Mouse (Mus musculus) c-Kit-negative CD71-positive TER-119-positive erythroid progenitor cells, embryonic 14.5 days (primary cell): ENCODE results near the gene Blm.
A peak's percentile ranks its signal among the peaks of the same experiment; 100 is the strongest.

Experiments used
- DNase-seq: peaks from one replicate; pipeline ENCODE4 v3.0.0-alpha.2; 2013; ENCODE audit warnings: low read depth, low spot score

Gene Blm

GRCm38 (mm10) chr7:80464831-80465230 is 70.1 kb downstream of the Blm start:
- no peak for DNase-seq

- no peak for DNase-seq
Observed at GRCm38 (mm10) chr7:80461891-80462290, 73.0 kb downstream of the Blm start.

GRCm38 (mm10) chr7:80460892-80461291 is 74.0 kb downstream of the Blm start:
- no peak for DNase-seq

- no peak for DNase-seq
Observed at GRCm38 (mm10) chr7:80460199-80460598, 74.7 kb downstream of the Blm start.

GRCm38 (mm10) chr7:80457831-80458343 is 77.0 kb downstream of the Blm start:
- no peak for DNase-seq

- no peak for DNase-seq
Observed at GRCm38 (mm10) chr7:80457241-80457640, 77.7 kb downstream of the Blm start.

- no peak for DNase-seq
Observed at GRCm38 (mm10) chr7:80456327-80456726, 78.6 kb downstream of the Blm start.

GRCm38 (mm10) chr7:80455505-80456160 is 79.3 kb downstream of the Blm start:
- DNase-seq = no peak

GRCm38 (mm10) chr7:80454786-80455185 is 80.1 kb downstream of the Blm start:
- no peak for DNase-seq

- DNase-seq = no peak
Observed at GRCm38 (mm10) chr7:80453997-80454396, 80.9 kb downstream of the Blm start.

GRCm38 (mm10) chr7:80453121-80453520 is 81.8 kb downstream of the Blm start:
- no peak for DNase-seq

- DNase-seq = no peak
Observed at GRCm38 (mm10) chr7:80452241-80452640, 82.7 kb downstream of the Blm start.

- no peak for DNase-seq
Observed at GRCm38 (mm10) chr7:80451550-80452232, 83.2 kb downstream of the Blm start.

GRCm38 (mm10) chr7:80450354-80450753 is 84.6 kb downstream of the Blm start:
- no peak for DNase-seq

- no peak for DNase-seq
Observed at GRCm38 (mm10) chr7:80449620-80450091, 85.3 kb downstream of the Blm start.

GRCm38 (mm10) chr7:80447336-80447735 is 87.6 kb downstream of the Blm start:
- DNase-seq = peak; percentile 60

- no peak for DNase-seq
Observed at GRCm38 (mm10) chr7:80446221-80446878, 88.6 kb downstream of the Blm start.

GRCm38 (mm10) chr7:80445492-80445891 is 89.4 kb downstream of the Blm start:
- DNase-seq = peak; percentile 56

- peak; percentile 37 for DNase-seq
Observed at GRCm38 (mm10) chr7:80444401-80445249, 90.3 kb downstream of the Blm start.

- DNase-seq = no peak
Observed at GRCm38 (mm10) chr7:80443124-80443523, 91.8 kb downstream of the Blm start.
